Mouse (Mus musculus): ENCODE results near the gene BC005537.

DNA sequence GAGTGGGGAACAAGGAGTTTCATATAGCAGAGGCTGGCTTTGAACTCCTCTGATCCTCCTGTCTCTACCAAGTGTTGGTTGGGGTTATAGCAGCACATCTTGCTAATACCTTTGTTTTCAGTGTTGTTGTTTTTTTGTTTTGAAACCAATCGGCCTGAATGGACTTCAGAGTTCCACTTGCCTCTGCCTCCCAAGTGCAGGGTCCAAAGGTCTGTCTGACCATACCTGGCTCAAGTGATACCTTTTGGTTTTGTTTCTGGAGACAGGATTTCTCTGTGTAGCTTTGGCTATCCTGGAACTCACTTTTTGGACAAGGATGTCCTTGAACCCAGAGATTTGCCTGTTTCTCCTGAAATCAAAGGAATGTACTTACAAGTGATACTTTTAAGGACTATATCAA is 18.5 kb downstream of the BC005537 start:
- TF ChIP-seq POLR2A (IDR thresholded peaks at IDR 0.05; ENCODE audit: borderline replicate concordance, control insufficient read depth, low read depth, low read length), result no peak
- no peak for TF ChIP-seq CTCF (IDR thresholded peaks at IDR 0.05; ENCODE audit: control insufficient read depth, insufficient read depth, low read length)
